Mouse (Mus musculus) testis, adult 2 months (tissue): ENCODE results near the gene Trim8. TPM values are rescaled to one million over a fixed set of nuclear protein-coding genes. Genes with fewer than 3 reads are reported as not detected.

Source experiments
- H3K27ac ChIP-seq: fragments of 200-500 bp; 2 replicates; pipeline ENCODE4 v1.5.1; 2012; ENCODE audit warnings: low read depth, low read length; ENCODE audit not compliant: control insufficient read depth, insufficient read depth
- H3K27me3 ChIP-seq: fragments of 200-500 bp; 2 replicates; pipeline ENCODE4 v1.6.1; 2012; ENCODE audit warnings: mild to moderate bottlenecking, low read length, moderate library complexity; ENCODE audit not compliant: control insufficient read depth, insufficient read depth
- H3K36me3 ChIP-seq: fragments of 200-500 bp; 2 replicates; pipeline ENCODE4 v1.6.1; 2012; ENCODE audit warnings: mild to moderate bottlenecking, low read length; ENCODE audit not compliant: control insufficient read depth, insufficient read depth
- H3K4me1 ChIP-seq: fragments of 200-500 bp; 2 replicates; pipeline ENCODE4 v1.6.1; 2012; ENCODE audit warnings: low read length; ENCODE audit not compliant: control insufficient read depth, insufficient read depth
- H3K4me3 ChIP-seq: fragments of 200-500 bp; 2 replicates; pipeline ENCODE4 v1.5.1; 2012; ENCODE audit warnings: low read depth, mild to moderate bottlenecking, low read length, moderate library complexity, mixed read lengths; ENCODE audit not compliant: control insufficient read depth
- CTCF ChIP-seq: fragments of 200-500 bp; IDR thresholded peaks from 2 replicates; pipeline ENCODE4 v1.5.1; 2012; ENCODE audit warnings: low read depth, mild to moderate bottlenecking, inconsistent platforms, low read length, moderate library complexity; ENCODE audit not compliant: control insufficient read depth, insufficient read depth, insufficient replicate concordance
- POLR2A ChIP-seq: fragments of 200-500 bp; IDR thresholded peaks from 2 replicates; pipeline ENCODE4 v1.6.1; 2012; ENCODE audit warnings: low read depth, mild to moderate bottlenecking, inconsistent platforms, low read length, moderate library complexity; ENCODE audit not compliant: control insufficient read depth
- polyA plus RNA-seq: library from polyadenylated mRNA; depleted of rRNA; stranded (reverse); fragments of >200 nt; gene quantifications from 2 replicates; pipeline ENCODE4 v1.2.3, GENCODE M21; 2012

Gene Trim8
- polyA plus RNA-seq, 1 experiment: 2.1 TPM

DNA sequence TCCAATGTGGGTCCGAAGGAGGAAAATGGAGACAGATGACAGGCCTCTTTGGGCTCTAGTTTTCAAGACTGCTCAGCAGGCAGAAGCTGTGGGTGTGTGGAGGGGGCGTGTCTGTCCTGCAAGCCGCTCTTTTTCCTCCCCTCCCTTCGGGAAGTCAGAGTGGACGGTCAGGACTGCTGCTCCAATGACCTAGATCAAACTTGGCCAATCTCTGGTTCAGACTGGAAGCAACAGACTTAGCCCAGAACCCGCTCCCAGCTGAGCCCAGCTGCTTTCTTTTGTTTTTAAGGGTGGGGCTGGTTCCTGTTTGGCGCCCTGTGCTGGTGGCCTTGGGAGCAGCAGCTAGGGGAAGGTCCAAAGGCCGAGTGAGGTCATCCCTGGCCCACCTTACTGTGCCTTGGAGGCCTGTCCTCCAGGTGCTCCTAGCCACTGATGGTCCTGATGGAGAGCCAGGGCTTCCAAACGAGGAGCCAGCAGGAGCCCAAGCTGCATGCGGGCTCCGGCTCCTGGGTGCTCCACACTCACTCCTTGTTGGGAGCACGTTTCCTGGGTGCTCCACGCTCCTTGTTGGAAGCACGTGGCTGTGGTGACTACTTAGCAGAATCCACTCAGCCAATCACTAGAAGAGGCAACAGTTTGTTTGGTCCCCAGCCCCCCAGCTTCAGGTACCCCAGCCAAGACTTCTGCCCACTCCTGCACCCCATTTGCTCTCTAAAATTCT lies 23.3 kb downstream of the Trim8 start:
- no peak for TF ChIP-seq POLR2A
- TF ChIP-seq CTCF: no peak
- no peaks in the 10 kb centered on the region for H3K27me3 ChIP-seq
- no peak overlapping the region for H3K4me3 ChIP-seq
- H3K36me3 ChIP-seq: no peaks in the 10 kb centered on the region
- H3K27ac ChIP-seq: peak overlapping the region; percentile 10; the same call in 1 of the 2 replicates
- peaks cover 18% of the 10 kb centered on the region for H3K4me1 ChIP-seq

DNA sequence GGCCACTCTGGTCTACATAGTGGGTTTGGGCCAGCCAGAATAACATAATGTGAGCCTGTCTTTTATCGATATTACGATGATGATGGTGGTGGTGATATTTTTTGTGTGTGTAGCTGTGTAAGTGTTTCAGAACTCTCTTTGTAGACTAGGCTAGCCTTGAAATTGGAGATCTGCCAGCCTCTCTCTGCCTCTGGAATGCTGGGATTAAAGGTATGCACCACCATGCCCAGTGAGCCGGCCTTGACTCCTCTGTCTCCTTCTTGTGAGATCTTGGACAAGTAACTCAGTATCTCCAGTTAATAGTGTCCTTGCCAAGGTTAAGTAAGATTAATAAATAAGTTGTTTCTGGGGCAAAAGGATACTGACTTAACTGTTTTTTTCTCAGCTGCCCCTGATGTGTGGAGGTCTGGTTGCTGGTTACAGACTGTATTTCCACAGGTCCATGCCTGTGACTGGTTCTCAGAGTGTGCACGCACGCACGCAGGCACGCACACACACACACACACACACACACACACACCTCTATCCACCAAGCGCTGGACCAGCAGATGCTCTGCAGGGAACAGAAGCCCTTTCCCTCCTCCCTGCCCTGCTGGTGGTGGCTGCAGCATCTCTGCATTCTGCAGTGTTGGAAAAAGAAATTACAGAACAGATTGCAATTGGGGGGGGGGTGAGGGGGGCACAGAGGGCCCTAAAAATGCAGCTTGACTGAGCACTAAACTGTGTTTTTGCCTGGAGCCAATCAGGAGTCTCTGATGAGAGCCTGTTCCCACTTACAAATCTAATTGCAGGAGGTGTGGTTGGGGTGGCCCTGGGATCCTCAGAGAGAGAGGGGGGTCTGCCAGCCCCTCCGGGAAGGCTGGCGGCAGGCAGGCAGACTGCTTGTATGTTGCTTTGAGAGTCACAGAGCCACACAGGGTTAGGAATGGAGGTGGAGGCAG lies 24.5 kb downstream of the Trim8 start:
- Histone ChIP-seq H3K4me3 (no peak overlapping the region), H3K4me1 (peaks cover 18% of the 10 kb centered on the region), H3K27me3 (no peaks in the 10 kb centered on the region), H3K27ac (no peak overlapping the region; the same call in 1 of the 2 replicates), H3K36me3 (no peaks in the 10 kb centered on the region)
- TF ChIP-seq CTCF (no peak), POLR2A (no peak)

DNA sequence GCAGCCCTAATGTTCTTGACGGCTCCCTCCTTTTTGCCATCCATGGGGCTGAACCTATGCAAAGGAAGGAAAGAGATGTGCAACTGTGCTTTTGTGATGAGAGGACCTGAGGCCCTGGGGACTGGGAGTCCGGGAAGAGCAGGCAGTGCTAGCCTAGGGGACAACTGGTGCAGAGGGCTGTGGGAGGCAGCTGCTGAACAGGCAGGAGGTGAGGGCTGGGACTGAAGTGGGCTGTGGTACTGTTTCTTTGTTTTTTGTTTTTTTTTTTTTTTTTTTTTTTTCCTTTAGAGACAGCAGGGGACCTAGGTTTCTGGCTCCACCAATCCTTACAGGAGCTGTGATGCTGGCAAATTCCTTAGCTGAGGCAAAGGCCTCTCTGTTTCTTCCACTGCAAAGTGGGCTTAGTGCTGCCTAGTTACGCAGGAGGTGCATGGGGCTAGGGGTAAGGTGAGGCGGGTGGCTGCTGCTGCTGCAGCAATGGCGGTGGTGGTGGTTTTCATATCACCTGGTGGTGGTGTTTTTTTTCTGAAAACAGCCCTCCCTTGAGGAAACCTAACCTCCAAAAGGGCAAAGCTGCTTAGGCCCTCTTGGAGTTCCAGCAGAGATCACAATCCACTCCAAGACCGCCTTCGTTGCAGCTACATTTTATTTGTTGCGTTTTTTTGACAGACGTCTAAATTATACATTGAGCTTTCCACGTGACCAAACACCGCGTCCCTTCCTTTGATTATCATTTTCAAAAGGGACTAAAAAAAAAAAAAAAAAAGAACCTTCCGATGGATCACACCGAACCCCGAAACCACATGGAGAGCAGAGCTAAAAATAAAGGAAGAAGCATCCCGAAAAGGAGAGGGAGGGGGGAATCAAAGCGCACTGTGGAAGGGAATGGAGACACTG lies 26.4 kb downstream of the Trim8 start:
- no peaks in the 10 kb centered on the region for H3K36me3 ChIP-seq
- no peak overlapping the region for H3K4me3 ChIP-seq
- H3K27me3 ChIP-seq: no peaks in the 10 kb centered on the region
- H3K4me1 ChIP-seq: peaks cover 18% of the 10 kb centered on the region
- TF ChIP-seq CTCF (no peak), POLR2A (no peak)
- no peak overlapping the region for H3K27ac ChIP-seq

DNA sequence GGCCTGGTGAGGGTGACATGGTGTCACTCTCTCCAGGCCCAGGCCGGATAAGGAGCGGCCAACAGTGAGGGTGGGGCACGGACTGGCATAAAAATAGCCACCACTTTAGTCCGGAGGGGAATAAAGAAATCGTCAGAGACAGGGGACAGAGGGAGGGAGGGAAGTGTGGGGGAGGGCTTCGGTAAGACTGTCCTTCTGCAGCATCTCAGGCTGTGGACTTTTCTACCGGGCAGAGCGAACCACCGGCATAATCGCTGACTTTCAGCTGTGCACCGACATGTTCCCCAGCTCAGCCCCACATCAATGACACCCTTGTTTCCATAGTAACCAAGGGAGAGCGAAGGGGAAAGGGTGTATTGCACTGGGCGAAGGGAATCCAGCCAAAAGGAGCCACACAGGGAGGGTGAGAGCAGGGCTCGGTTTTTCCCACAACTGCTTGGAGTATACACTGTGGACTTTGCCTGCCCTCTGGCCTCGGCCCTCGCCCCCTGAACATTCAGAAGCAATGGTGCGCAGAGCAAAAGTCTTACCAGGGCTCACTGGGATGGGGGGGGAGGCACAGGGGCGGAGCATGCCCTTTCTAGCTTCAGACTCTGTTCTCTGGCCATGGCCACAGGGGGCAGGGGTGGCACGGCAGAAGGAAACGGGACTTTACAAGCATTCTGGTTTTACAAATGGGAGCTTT lies 27.2 kb downstream of the Trim8 start:
- H3K27ac ChIP-seq: no peak overlapping the region
- H3K4me1 ChIP-seq: peaks cover 18% of the 10 kb centered on the region
- TF ChIP-seq CTCF (no peak), POLR2A (no peak)
- H3K27me3 ChIP-seq: no peaks in the 10 kb centered on the region
- no peak overlapping the region for H3K4me3 ChIP-seq
- no peaks in the 10 kb centered on the region for H3K36me3 ChIP-seq

DNA sequence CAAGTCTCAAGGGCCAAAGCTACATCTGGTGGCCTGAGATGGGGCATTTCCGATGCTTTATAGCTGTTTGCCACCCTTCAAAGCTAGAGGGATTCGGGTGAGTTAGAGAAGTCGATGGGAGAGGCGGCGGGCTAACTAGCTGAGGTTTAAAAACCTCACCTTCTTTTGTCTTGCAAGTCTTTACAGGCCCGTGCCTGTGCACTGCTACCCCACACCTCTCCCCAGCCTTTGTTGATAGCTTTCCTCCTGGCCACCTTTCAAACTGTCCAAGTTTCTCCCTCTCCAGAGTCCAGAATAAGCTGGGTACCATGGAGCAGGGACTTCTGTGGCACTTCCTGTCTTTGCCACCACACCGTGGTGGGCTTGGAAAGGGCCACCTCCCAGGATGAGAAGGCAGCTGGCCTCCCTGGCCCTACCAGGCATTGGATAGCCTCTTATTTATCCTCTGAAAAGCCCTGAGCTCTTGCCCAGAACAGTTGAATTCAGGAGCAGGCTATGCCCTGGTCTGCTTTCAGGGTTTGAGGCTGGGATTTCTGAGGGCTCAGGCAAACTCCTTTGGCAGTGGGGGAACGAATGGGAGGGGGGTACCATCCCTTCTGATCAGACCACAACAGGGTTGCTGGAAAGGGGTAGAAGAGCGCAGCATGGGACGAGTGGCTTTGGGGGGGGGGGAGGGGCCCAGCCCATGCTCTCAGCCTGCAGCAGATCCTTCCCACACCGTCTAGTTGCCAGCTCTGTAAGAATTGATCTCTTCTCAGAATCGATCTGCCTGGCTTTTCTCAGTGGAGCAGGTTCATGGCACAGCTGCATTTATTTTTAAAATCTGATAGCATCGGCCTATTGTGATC lies 28.3 kb downstream of the Trim8 start:
- Histone ChIP-seq H3K27ac (no peak overlapping the region), H3K4me3 (no peak overlapping the region), H3K36me3 (no peaks in the 10 kb centered on the region), H3K27me3 (no peaks in the 10 kb centered on the region), H3K4me1 (peaks cover 12% of the 10 kb centered on the region)
- TF ChIP-seq POLR2A (no peak), CTCF (no peak)
